Mouse (Mus musculus) heart, postnatal 10 days (tissue): ENCODE measurements around the gene Casz1. TPM values are rescaled to one million over a fixed set of nuclear protein-coding genes. Genes with fewer than 3 reads are reported as not detected.
A peak's percentile ranks its signal among the peaks of the same experiment; 100 is the strongest.

Experiments
- DNase-seq, 2 experiments: peaks; one replicate each; pipeline ENCODE4 v3.0.0; 2021
- intact Hi-C: fragments of 180-260 bp; cut with DNase I; formaldehyde crosslinking; loops from one replicate; pipeline ENCODE4 v1.15.1; 2025
- total RNA-seq, 2 experiments: library from RNA; stranded (reverse); gene quantifications; 2 replicates each; pipeline ENCODE4 v1.2.3; 2021

Gene Casz1
- total RNA-seq, 2 experiments from 2014 or later, result 64.7 to 67.2 TPM

- no peak for DNase-seq
These were observed 6.5 kb upstream of the Casz1 start for GRCm38 (mm10) chr4:148797475-148798324.

GRCm38 (mm10) chr4:148803031-148803430 lies 1.2 kb upstream of the Casz1 start:
- DNase-seq, result no peak
- intact Hi-C loops, result no loop called here

More at GRCm38 (mm10) chr4:148797475-148798324, 6.5 kb upstream of the Casz1 start:
- intact Hi-C loops, result no loop called here

GRCm38 (mm10) chr4:148803636-148804035 lies 593 bp upstream of the Casz1 start:
- DNase-seq, result no peak

GRCm38 (mm10) chr4:148804780-148805160 lies 541 bp downstream of the Casz1 start:
- DNase-seq, result no peak
- intact Hi-C loops, result loop anchor here (1.0 to 5.0 kb wide), 3 partner anchors 58 to 110 kb away; no protein-coding TSS in a partner anchor

More at GRCm38 (mm10) chr4:148803636-148804035, 593 bp upstream of the Casz1 start:
- intact Hi-C loops, result loop anchor here (1.0 to 2.0 kb wide), 2 partner anchors 57 to 111 kb away; no protein-coding TSS in a partner anchor

- intact Hi-C loops, result loop anchor here (2.0 to 5.0 kb wide), 2 partner anchors 58 to 97 kb away; no protein-coding TSS in a partner anchor
- DNase-seq, result peak; percentile 50 to 62
These were observed 1.1 kb downstream of the Casz1 start for GRCm38 (mm10) chr4:148805161-148805810.

- peak; percentile 64 to 74 for DNase-seq
- intact Hi-C loops, result loop anchor here (2.0 to 5.0 kb wide), 2 partner anchors 59 to 96 kb away; no protein-coding TSS in a partner anchor
These were observed 1.9 kb downstream of the Casz1 start for GRCm38 (mm10) chr4:148805811-148806747.

- DNase-seq, result peak; percentile 78 to 79
- intact Hi-C loops, result loop anchor here (5.0 kb wide), 1 partner anchor 95 kb away; no protein-coding TSS in a partner anchor
These were observed 2.6 kb downstream of the Casz1 start for GRCm38 (mm10) chr4:148806836-148807235.

- intact Hi-C loops, result loop anchor here (5.0 kb wide), 1 partner anchor 95 kb away; no protein-coding TSS in a partner anchor
- DNase-seq, result no peak
These were observed 3.2 kb downstream of the Casz1 start for GRCm38 (mm10) chr4:148807397-148807796.

- intact Hi-C loops, result loop anchor here (5.0 kb wide), 1 partner anchor 93 kb away; no protein-coding TSS in a partner anchor
- DNase-seq, result no peak
These were observed 4.6 kb downstream of the Casz1 start for GRCm38 (mm10) chr4:148808839-148809238.

- intact Hi-C loops, result loop anchor here (5.0 to 10.0 kb wide), 2 partner anchors 54 to 267 kb away; no protein-coding TSS in a partner anchor
- no peak for DNase-seq
These were observed 6.5 kb downstream of the Casz1 start for GRCm38 (mm10) chr4:148810706-148811105.

- DNase-seq, result peak; percentile 86 to 89
- intact Hi-C loops, result loop anchor here (5.0 to 10.0 kb wide), 2 partner anchors 53 to 265 kb away; no protein-coding TSS in a partner anchor
These were observed 7.7 kb downstream of the Casz1 start for GRCm38 (mm10) chr4:148811940-148812339.

GRCm38 (mm10) chr4:148813247-148813646 lies 9.0 kb downstream of the Casz1 start:
- intact Hi-C loops, result loop anchor here (5.0 to 10.0 kb wide), 2 partner anchors 52 to 264 kb away; no protein-coding TSS in a partner anchor
- DNase-seq, result no peak

GRCm38 (mm10) chr4:148816556-148816955 lies 12.3 kb downstream of the Casz1 start:
- DNase-seq, result no peak
- intact Hi-C loops, result loop anchor here (10.0 kb wide), 1 partner anchor 48 kb away; no protein-coding TSS in a partner anchor

GRCm38 (mm10) chr4:148818161-148818560 lies 13.9 kb downstream of the Casz1 start:
- DNase-seq, result peak in 1 of 2 experiments; percentile 51
- intact Hi-C loops, result loop anchor here (10.0 kb wide), 1 partner anchor 47 kb away; no protein-coding TSS in a partner anchor

- intact Hi-C loops, result no loop called here
- DNase-seq, result no peak
These were observed 15.9 kb downstream of the Casz1 start for GRCm38 (mm10) chr4:148820171-148820570.

GRCm38 (mm10) chr4:148823281-148823680 lies 19.1 kb downstream of the Casz1 start:
- peak in 1 of 2 experiments; percentile 55 for DNase-seq
- intact Hi-C loops, result no loop called here

- intact Hi-C loops, result no loop called here
- DNase-seq, result peak in 1 of 2 experiments; percentile 41
These were observed 26.1 kb downstream of the Casz1 start for GRCm38 (mm10) chr4:148830350-148830749.

GRCm38 (mm10) chr4:148833245-148833990 lies 29.2 kb downstream of the Casz1 start:
- peak; percentile 57 to 58 for DNase-seq
- intact Hi-C loops, result no loop called here

- intact Hi-C loops, result no loop called here
- peak; percentile 66 to 68 for DNase-seq
These were observed 32.2 kb downstream of the Casz1 start for GRCm38 (mm10) chr4:148836391-148836790.
